Mouse (Mus musculus) T-helper 1 cell (primary cell): ENCODE measurements around the gene Tdrd6.

ENCODE experiments used
- in situ Hi-C: fragments of 300-600 bp; cut with MboI, MseI; formaldehyde crosslinking; loops from one replicate; pipeline ENCODE4 v1.15.1; 2025; ENCODE audit warnings: high pct_unique_total_duplicates

The Tdrd6 gene

DNA sequence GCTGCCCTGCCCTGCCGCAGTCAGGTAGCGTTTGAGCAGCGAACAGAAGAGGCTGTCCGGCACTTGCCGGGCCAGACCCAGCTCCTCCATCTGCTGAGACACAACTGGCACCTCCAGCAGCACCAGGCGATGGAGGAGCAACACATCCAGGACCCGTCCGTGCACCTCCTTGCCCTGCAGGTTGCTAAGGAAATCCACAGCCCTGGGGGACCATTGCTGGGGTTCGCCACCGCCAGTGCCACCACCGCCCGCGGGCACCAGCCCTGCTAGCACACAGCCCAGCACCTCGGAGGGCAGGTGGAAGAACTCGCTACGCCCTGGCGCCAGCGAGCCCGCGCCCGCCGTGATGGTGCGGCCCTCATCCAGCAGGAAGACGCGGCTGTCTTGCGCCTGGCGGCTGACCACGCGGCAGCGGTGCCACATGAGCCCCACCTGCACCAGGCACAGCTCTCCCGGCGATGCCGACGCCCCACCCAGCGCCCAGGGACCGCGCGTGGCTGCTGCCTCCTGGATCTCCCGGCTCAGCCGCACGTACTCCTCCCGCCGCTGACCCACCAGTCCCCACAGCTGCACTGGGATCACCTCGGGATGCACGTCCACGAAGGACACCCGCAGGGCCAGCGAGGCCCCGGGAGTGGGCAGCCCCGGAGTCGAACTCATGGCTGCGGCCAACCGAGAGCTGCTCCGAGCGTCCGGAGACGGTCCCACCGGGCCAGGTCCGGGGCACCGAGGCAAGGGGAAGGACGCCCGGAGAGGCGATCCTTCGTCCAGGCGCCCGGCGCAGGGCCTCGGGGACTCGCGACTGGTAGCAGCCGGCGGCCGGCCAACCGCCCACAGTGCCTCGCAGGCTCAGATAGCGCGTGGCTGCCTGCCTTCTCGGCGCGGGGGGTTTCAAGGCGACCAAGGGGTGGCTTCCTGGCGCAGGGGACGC is at the start of gene Tdrd6:
Gene Tdrd6, minus strand, starts transcription at position 804 of the 931 bp plus-strand sequence.
- in situ Hi-C loops, result no loop called here

DNA sequence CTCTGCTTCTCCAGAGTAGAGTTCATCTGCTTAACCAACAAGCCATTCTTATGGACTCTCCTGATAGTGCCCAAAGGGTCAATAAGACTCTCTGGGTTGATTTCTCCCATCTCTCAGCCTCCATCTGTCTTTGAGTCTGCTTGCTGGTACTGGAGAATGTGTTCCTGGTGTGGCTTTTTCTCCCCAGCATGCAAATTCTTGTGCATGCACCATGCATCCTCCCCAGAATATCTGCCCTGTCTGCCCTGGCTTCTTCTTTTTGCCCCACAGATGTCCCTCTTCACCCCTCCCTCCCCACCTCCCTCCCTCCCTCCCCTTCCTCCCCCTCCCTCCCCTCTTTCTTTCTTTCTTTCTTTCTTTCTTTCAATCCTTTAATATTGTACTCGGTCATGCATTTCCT is 47.2 kb upstream of the Tdrd6 start:
- in situ Hi-C loops, result loop anchor here (25.0 kb wide), 1 partner anchor 1635 kb away; no protein-coding TSS in a partner anchor

DNA sequence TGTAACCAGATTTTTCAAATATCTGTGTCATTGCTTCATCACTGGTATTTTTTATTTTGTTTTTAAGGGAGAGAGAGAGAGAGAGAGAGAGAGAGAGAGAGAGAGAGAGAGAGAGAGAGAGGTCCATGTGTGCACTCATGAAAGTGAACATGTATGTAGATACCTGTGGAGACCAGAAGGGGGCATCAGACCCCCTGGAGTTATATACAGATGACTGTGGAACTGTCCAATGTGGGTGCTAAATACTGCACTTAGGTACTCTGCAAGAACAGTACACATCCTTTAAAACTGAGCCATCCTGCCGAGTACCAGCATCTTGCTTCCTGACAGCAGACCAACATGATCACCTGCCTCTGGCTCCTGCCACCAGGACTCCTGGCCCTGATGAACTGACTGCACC is 46.1 kb upstream of the Tdrd6 start:
- in situ Hi-C loops, result loop anchor here (25.0 kb wide), 1 partner anchor 1636 kb away; no protein-coding TSS in a partner anchor

DNA sequence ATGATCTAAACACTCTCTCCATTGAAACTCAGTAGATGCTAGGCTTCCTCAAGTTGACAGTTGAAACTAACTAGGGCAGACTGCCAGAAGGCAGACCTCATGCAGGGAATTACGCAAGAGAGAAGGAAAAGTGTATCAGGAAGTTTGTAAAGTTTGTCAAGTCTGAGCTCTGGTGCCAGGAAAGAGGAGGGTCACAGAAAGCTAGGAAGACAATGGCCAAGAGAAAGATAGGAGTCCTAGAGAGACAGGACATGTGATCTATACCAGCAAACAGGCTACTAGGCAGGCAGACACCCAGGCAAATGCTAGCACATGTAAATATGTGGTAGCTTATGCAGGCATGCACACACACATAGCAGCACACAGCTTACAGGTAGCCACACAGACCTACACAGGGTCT is 45.1 kb upstream of the Tdrd6 start:
- in situ Hi-C loops, result loop anchor here (25.0 kb wide), 1 partner anchor 1637 kb away; no protein-coding TSS in a partner anchor

DNA sequence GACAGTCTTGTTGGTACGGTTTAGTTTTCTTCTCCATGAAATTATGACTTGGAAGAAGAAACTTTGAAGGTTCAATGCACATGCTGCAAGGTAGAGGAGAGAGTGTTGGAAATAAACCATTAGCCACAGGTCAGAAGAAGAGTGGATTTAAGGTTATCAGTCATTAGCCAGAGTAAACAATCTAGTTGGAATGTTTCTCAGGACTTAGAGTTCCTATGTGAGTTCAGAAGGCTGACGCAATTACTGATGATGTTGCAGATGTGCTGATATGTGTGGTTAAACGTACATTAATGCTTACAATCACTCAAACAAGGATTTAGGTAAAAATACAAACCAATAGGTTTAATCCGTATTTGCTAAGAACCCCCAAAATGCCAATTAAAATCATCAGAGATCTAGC is 41.8 kb upstream of the Tdrd6 start:
- in situ Hi-C loops, result no loop called here

DNA sequence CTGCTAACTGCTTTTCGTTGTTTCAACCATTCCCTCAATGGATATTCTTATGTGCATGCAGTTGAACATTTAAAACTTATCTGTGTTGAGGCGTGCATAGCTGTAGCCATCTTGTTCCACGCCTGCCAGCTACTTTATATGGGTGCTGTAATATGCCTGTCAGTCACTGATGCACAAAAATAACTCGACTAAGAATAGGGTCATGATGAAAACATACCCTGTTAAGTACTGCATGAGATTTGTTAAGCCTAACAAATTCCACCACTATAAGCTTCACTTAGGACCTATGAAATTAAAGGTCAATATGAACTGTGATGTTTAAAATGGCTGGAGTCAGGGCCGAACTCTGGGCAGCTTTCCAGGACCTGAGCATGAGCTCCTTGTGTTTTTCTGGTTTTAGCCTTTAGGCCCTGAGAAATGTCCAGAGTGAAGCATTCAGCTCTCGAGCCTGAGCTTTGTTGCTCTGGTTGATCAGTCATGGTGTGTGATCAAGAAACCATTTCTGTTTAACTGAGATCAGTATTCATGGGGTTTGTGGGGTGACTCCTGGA is 39.1 kb upstream of the Tdrd6 start:
- in situ Hi-C loops, result no loop called here

DNA sequence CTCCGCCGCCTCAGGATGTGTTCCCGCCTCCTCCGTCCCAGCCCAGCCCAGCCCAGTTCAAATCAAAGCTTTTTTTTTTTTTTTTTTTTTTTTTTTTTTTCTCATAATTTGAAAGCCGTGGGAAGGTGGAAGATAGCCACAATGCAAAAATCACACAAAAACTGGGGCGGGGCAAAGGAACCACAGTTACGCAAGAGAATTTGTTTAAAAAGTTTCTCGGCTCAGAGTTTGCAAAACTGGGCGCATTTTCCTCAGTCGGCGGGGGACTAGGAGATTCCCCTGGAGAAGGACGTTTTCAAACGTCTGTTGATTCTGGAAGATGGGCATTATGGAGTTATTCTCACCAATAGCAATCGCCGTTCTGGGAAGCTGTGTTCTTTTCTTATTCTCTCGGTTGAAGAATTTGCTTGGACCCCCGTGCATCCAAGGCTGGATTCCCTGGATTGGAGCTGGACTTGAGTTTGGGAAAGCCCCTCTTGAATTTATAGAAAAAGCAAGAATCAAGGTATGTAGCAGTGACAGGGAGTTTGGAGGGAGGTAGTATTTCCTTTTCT is 37.3 kb upstream of the Tdrd6 start, which contains the start of gene Cyp39a1:
Gene Cyp39a1, plus strand, starts transcription at position 136 of the 554 bp plus-strand sequence.
- in situ Hi-C loops, result no loop called here

DNA sequence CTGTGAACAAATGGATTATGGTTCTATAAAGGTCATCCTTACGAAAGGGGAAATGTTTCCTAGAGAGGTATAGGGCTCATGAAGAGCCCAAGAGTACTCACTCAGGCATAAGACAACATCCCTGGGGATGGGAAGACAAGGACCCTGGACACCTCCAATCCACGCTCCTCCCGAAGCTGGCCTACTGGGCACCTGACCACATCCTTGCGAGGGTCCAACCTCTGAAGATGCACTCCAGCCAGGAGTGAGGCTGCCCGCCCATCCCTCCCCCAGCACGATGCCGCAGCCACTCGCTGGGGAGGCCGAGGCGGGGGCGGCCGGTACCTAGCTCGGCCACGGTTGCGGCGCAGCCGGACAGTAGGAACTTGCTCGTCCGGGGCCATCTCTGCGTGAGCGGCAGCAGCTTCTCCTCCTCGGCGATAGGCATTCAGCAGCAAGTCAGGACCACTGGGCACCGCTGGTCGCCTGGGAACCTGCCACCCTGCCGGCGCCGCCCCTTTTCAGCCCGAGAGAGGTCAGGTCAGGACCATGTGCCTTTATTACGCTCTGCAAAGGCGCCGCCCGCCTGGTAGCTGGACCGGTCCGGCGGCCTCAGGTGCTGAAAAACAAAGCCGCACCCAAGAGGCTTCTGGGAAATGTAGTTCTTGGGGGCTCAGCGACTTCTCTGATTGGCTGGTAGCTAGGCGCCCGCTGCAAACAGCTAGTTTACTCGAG is 36.6 kb upstream of the Tdrd6 start, which contains the start of gene Slc25a27:
Gene Slc25a27, minus strand, starts transcription at position 639 of the 714 bp plus-strand sequence.
- in situ Hi-C loops, result no loop called here

DNA sequence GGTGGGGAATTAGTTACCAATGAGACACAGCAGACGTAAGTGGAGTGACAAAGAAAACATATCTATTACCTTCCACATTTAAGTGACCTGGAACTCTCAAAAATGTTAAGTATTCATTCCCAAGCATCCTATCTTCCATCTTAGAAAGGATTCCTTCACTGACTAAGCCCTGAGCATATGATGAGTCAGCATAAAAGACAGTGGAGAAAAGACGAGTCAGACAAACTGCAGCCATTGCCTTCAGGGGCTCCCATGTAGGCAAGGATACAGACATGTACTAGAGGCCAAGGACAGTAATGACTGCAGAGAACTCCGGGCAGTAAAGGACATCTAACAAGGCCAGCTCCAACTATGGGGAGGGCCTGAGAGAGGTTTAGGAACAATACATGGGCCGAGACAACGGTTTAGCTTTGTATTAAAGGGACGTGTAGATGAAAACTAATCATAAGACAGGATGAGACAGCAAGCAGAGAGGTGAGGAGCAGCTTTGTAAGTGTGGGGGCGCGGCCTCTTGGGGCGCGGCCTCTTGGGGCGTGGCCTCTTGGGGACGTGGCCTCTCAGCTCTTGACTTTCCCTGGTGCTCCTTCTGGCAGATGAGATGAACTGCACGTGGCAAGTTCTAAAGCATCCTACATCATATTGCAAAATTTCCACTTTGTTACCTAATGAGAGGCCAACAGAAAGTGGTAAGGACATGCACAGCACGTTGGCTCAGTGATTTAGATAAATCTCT is 21.4 kb upstream of the Tdrd6 start:
- in situ Hi-C loops, result no loop called here

DNA sequence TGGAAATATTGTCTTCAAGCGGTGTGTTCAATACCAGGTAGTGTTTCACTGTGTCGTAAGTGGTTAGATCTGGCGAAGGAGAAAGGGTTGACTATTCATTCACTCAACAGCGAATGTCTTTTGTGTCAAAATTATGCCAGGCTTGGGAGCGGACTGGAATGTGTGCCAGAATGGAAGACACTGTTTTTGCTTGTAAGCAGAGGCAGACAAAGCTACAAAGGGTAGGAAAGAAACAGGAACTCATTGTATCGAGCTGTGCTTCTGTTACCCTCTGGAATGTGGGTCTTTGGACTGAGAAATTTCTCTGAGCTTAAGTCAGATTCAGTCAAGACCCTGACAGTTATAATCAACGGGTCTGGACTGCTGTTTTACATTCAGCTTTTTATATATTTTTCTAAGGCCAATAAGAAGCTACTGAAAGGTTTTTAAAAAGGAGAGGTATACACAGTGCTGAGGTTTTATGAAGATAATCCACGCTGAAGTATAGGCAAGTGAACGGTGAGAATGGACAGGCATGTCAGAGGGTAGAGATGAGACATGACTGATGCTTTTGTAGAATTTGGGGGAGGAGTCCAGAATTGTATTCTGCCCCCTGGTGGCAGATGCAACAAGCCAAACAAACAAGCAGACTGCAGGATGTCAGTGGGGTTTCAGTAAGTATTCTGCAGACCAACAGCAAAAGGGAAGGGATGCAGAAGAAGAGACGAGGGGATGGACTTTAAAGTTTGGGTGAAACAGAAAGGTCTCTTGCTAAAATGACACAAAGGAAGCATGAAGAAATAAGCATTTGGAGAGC is 19.7 kb upstream of the Tdrd6 start:
- in situ Hi-C loops, result no loop called here

DNA sequence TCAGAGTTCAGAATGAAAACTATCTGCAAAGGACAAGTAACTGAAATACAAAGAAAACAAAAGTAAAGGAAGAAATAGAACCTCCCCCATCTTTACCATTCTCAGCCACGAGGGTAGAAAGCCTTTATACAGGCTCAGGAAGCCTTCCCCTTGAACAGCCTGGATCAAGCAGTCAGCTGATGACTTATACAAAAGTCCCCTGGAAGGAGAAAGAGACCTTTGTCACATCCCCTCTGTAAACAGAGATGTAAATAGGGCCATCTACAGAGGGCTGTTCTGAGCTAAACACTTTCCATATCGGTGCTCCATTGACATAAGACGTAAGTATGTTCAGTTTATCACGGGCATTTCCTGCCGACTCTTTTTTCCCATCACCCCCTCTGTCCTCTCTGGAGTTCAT is 16.8 kb upstream of the Tdrd6 start:
- in situ Hi-C loops, result no loop called here

DNA sequence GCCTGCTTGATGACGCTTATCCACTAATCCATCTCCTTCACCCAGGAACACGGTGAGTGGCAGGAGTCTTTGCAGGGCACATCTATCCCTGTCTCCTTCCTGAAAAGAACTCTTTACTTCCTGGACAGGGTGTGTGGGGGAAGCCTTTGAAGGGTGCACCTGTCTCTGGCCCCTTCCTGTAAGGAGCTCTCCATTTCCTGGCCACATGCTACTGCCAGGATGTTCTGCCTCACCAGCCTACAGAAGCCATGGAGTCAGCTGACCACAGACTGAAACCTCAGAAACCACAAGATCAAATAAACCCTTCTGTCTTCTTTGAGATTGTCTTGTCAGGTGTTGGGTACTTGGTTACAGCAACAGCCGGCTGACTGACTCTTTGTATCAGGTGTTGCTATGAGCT is 15.0 kb upstream of the Tdrd6 start:
- in situ Hi-C loops, result no loop called here

DNA sequence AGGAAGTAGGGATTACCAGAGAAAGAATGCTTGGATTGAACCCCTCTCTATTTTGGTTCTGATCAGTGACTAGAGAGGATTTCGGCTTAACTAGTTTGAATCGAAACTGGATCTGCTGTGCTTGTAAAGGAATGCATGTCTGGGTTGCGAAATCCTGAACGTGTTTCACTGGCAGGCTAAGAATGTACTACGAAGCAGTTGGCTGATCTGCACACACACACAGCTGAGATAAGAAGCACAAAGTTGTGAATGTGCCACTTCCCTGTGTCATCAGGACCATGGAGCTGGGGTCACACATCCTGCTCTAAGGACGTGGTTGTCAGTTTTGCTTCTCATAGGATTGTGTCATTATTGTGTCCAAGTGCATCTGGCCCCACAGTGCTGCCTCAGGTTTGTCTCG is 14.3 kb upstream of the Tdrd6 start:
- in situ Hi-C loops, result no loop called here

DNA sequence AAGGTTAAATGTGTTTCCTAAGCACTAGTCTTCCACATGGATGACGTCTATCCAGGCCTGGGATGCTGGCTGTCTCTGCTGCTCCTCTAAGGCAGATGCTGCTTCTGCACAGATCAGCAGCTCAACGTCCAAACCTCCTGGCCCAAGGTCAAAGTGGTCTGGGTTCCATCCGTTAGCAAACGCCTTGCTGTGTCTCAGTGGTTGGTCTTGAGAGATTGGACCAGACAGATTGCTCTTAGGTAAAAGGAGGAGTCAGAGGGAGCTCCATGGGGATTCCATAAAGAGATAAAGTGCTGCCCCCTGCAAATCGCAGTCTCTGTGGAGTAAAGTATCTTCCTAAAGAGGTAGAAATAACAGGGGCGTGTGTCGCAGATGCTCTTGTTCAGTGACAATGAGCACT is 13.1 kb upstream of the Tdrd6 start:
- in situ Hi-C loops, result no loop called here

DNA sequence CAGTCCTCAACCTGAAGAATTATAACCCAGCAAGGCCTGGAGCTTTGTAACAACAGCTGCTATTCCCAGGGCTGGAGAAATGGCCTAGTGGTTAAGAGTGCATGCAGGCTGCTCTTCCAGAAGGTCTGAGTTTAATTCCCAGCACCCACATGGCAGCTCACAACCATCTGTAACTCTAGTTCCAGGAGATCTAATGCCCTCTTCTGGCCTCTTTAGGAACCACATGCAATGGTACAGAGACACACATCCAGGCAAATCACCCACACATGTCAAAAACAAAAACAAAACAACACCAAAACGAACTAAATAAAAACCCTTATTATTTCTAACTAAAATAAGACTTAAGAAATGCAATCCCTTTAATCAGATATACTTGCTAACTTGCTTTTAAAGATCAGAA is 10.7 kb upstream of the Tdrd6 start:
- in situ Hi-C loops, result no loop called here

DNA sequence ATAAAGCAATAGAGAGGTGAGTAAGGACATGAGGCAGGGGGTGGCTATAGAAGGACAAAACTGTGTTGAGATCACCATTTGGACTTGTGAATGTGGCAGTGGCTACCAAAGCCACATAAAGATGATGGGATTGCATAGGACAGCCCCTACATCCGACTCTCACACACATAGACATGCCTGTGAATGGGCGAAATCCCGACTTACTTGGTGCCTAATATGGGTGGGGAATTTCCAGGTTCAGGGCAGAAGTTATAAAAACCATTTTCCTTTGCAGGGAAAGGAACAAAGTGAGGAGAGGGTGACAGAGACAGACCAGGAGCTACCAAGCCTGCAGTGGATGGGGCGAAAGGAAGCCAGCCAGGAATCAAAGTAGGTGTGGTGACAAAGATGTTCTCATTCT is 7.0 kb upstream of the Tdrd6 start:
- in situ Hi-C loops, result no loop called here

DNA sequence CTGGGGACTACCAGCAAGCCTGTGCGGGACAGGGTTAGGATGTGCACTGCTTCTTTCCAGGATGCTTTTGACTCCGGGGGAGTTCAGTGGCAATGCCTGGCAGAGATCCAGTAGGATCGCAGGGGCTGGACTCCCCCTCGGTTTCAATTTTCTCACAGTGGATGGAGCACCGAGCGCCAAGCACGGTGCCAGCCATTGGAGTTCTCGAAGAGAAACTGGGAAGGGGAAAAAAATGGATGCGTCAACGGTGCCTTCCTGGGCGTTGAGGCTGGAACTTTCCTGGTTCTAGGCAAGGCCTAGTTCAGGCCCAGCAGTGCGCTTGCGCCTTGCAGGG is 295 bp upstream of the Tdrd6 start:
- in situ Hi-C loops, result no loop called here

DNA sequence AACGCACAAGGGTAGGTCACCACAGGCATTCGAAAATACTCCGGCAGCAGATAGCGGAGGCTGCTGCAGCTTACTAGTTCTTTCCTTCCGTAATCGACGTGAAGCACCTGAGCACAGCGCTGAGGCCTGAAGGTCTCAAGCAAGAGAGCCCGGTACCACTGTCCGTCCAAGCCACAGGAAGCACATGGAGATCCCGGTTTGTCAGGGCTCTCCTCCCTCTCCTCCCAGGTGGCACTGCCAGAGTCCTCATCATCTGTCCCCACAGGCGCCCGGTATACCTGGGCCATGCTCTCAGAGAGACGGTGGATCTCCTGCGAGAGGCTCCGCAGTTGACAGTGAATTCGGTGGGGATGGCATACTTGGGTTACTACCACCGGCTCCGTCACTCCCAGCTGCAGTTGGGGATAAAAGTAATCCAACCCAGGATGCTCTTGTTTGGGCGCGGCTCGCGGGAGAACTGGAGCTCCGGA is 1.0 kb downstream of the Tdrd6 start:
- in situ Hi-C loops, result no loop called here

DNA sequence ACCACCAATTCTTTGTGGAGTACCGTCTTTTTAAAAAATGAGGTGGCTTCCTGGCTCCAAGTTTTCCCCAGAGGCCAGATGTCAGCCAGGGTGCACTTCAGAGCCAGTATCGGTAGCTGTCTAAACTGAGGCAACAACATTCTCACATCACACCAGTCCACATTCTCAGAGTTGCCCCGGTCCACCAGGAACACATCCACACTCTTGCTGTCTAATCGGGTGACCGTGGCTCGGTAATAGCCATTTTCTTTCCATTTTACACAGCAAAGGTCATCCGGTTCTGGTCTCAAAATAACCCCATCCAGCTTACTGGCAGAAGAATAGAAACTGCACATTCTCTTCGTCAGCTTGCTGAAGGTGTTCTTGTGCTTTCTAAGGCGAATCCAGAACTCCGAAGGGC is 1.9 kb downstream of the Tdrd6 start:
- in situ Hi-C loops, result no loop called here

DNA sequence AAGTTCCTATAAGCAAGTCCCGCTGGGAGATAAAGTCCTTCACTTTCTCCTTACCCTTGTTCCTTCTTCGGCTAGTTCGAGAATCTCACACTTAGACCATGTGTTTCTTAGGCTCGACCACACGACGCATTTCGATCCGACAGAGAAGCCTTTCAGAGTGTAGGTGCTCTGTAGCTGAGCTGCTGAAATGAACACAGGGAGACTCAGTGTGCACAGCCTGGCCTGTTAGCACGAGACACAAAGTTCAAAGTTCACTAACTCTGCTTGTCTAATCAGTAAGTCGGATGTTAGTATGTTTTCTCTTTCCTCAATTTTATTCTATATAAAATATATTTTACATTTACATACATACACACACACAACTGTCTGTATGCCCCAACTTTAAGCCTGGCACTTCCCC is 8.0 kb downstream of the Tdrd6 start:
- in situ Hi-C loops, result no loop called here
